Mouse (Mus musculus): Measurements from ENCODE around the gene Pakap. TPM values are rescaled to one million over a fixed set of nuclear protein-coding genes. Genes with fewer than 3 reads are reported as not detected.

Gene Pakap
- polyA plus RNA-seq, 1 experiment from 2014 or later: 1.7 TPM

DNA sequence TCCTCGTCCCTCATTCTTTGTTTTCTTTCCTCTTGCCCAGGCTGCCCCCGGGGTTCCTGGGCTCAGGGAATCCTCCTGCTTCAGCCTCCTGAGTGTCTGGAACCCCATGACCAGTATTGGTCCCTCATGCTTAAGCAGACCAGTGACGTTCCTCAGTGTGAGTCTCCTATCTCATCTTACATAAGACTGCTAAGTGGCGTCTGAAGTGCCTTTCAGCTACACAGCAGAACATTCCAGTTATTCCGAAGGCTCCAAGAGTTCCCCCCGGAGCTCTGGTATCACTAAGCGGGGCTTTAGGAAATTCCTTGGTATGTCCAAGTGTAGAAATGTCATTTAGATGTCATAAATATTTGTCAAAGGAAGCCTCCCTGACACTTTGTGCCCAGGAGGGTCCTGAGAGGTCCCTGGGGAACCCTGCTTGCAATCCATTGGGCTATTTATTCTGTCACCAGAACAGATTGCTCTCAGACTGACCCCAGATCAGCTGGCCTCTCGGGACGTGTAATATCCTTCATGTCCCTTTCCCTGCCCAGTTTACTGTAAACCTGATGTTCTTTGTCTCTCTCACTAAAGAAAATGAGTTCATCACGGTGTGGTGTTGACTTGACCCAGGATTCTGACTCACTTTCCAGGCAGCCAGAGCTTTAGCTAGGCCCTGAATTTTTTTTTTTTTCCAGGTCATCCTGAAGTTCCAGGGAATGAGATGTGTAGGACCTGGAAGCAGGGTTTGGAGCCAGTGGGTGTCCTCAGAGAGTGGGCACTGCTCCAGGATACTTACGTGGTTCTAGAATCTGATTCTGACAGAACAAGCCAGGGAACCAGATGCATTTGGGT is 274.7 kb downstream of the Pakap start:
- Histone ChIP-seq H3K4me1 (ENCODE audit: control insufficient read depth, low read depth, low read length) (no peaks in the 10 kb centered on the region), H3K4me2 (ENCODE audit: low read depth, low read length) (no peak overlapping the region), H3K27me3 (ENCODE audit: control insufficient read depth, insufficient read depth, low read depth, low read length) (no peaks in the 10 kb centered on the region), H3K4me3 (ENCODE audit: low read depth, low read length) (no peak overlapping the region), H3K27ac (ENCODE audit: low read length) (no peak overlapping the region), H3K9ac (ENCODE audit: low read depth, low read length) (no peak overlapping the region), H3K9me3 (replicated peaks; ENCODE audit: control insufficient read depth, low read length) (no peaks in the 10 kb centered on the region), H3K36me3 (ENCODE audit: control insufficient read depth, insufficient read depth) (no peaks in the 10 kb centered on the region)
- 62% methylated on average over 11 of the region's 11 CpGs for WGBS (ENCODE audit: insufficient replicate concordance)
- ATAC-seq (ENCODE audit: low read depth): no peak

DNA sequence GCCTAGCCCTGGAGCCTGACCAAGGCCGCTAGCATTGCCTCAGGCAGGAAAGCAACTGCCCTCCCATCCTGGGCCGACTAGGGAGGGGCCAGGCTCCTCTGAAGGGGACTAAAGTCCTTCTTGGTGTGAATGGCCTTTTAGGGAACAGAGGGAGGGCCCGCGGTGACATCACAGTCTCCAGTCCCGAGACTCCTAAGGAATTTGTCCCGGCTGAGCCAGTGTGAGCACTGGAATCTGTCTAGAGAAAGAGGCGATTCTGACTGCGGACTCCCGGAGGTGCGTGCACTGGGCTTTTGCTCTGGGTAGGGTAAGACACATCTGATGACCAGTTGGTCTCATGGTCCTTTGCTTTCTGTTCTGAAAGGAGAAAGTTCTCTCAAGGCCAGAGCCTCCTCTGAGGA is 277.1 kb downstream of the Pakap start:
- peak; percentile 68 for ATAC-seq (ENCODE audit: low read depth)
- Histone ChIP-seq H3K4me3 (ENCODE audit: low read depth, low read length) (no peak overlapping the region), H3K4me1 (ENCODE audit: control insufficient read depth, low read depth, low read length) (no peaks in the 10 kb centered on the region), H3K27me3 (ENCODE audit: control insufficient read depth, insufficient read depth, low read depth, low read length) (no peaks in the 10 kb centered on the region), H3K4me2 (ENCODE audit: low read depth, low read length) (no peak overlapping the region), H3K36me3 (ENCODE audit: control insufficient read depth, insufficient read depth) (no peaks in the 10 kb centered on the region), H3K9me3 (replicated peaks; ENCODE audit: control insufficient read depth, low read length) (no peaks in the 10 kb centered on the region), H3K9ac (ENCODE audit: low read depth, low read length) (no peak overlapping the region), H3K27ac (ENCODE audit: low read length) (no peak overlapping the region)
- WGBS (ENCODE audit: insufficient replicate concordance): 33% methylated on average over 10 of the region's 10 CpGs

- ATAC-seq (ENCODE audit: low read depth): no peak
- 0 out of 2 replicates have a peak overlapping the region, but pooled peaks have one; percentile 0 for H3K4me3 ChIP-seq (ENCODE audit: low read depth, low read length)
- H3K27me3 ChIP-seq (ENCODE audit: control insufficient read depth, insufficient read depth, low read depth, low read length): no peaks in the 10 kb centered on the region
- no peak overlapping the region for H3K9ac ChIP-seq (ENCODE audit: low read depth, low read length)
- no peaks in the 10 kb centered on the region for H3K36me3 ChIP-seq (ENCODE audit: control insufficient read depth, insufficient read depth)
- WGBS (ENCODE audit: insufficient replicate concordance): 54% methylated on average over 12 of the region's 12 CpGs
- no peaks in the 10 kb centered on the region for H3K4me1 ChIP-seq (ENCODE audit: control insufficient read depth, low read depth, low read length)
- H3K27ac ChIP-seq (ENCODE audit: low read length): peak overlapping the region; percentile 16; the same call in 1 of the 2 replicates
- H3K4me2 ChIP-seq (ENCODE audit: low read depth, low read length): peak overlapping the region; percentile 2; the same call in 1 of the 2 replicates
- no peaks in the 10 kb centered on the region for H3K9me3 ChIP-seq (replicated peaks; ENCODE audit: control insufficient read depth, low read length)
These were observed 277.7 kb downstream of the Pakap start for GRCm38 (mm10) chr4:57845541-57846210.

GRCm38 (mm10) chr4:57846381-57846990 is 278.5 kb downstream of the Pakap start:
- no peaks in the 10 kb centered on the region for H3K9me3 ChIP-seq (replicated peaks; ENCODE audit: control insufficient read depth, low read length)
- no peaks in the 10 kb centered on the region for H3K27me3 ChIP-seq (ENCODE audit: control insufficient read depth, insufficient read depth, low read depth, low read length)
- ATAC-seq (ENCODE audit: low read depth): no peak
- no peak overlapping the region for H3K27ac ChIP-seq (ENCODE audit: low read length)
- 38% methylated on average over 11 of the region's 12 CpGs for WGBS (ENCODE audit: insufficient replicate concordance)
- no peak overlapping the region for H3K9ac ChIP-seq (ENCODE audit: low read depth, low read length)
- no peaks in the 10 kb centered on the region for H3K4me1 ChIP-seq (ENCODE audit: control insufficient read depth, low read depth, low read length)
- H3K4me2 ChIP-seq (ENCODE audit: low read depth, low read length): no peak overlapping the region
- H3K36me3 ChIP-seq (ENCODE audit: control insufficient read depth, insufficient read depth): no peaks in the 10 kb centered on the region
- no peak overlapping the region for H3K4me3 ChIP-seq (ENCODE audit: low read depth, low read length)

DNA sequence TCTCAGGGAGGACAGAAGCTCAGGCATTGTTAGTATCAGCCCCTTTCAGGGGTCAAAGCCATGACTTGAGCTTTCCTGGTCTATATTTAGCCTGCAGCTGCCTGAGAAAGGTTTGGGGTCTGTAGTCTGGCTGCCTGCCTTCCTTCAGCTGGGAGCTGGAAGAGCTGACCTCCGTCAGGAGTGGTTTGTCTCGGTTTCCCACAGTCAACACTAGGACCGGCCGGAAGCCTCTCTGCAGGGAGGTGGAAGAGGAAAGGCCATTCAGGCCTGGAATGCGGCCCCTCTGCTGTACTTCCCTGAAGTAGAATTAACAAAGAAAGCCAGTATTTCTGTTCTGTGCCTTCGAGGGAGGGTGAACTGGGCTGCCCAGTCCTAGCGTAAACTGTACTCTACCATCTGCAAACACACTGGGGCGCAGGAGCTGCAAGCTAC is 279.0 kb downstream of the Pakap start:
- WGBS (ENCODE audit: insufficient replicate concordance): 53% methylated on average over 8 of the region's 8 CpGs

DNA sequence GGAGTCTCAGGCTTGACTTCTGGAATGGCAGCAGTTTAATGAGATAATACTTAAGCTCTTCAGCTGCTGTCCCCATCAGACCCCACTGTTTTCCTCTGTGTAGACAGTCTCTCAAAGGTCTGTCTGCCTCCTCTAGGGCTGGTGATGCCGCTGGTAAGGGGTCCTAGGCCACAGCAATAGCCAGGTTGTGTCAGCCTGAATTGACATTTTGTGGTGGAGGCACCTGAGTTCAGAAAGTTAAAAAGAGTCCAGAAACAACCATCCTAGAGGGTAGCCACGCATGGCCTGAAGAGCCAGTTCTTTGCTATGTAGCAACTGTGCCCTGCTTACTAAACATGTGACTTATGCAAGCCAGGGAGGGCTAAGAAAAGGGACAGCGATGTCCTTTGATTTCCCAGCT is 279.7 kb downstream of the Pakap start:
- Histone ChIP-seq H3K9me3 (replicated peaks; ENCODE audit: control insufficient read depth, low read length) (no peaks in the 10 kb centered on the region), H3K27ac (ENCODE audit: low read length) (no peak overlapping the region), H3K36me3 (ENCODE audit: control insufficient read depth, insufficient read depth) (no peaks in the 10 kb centered on the region), H3K4me2 (ENCODE audit: low read depth, low read length) (no peak overlapping the region), H3K27me3 (ENCODE audit: control insufficient read depth, insufficient read depth, low read depth, low read length) (no peaks in the 10 kb centered on the region), H3K4me3 (ENCODE audit: low read depth, low read length) (no peak overlapping the region), H3K4me1 (ENCODE audit: control insufficient read depth, low read depth, low read length) (no peaks in the 10 kb centered on the region), H3K9ac (ENCODE audit: low read depth, low read length) (no peak overlapping the region)
- no peak for ATAC-seq (ENCODE audit: low read depth)
- WGBS (ENCODE audit: insufficient replicate concordance): 66% methylated on average over 3 of the region's 3 CpGs

More for the DNA sequence above, 279.0 kb downstream of the Pakap start:
- Histone ChIP-seq H3K4me3 (ENCODE audit: low read depth, low read length) (no peak overlapping the region), H3K27ac (ENCODE audit: low read length) (peak overlapping the region; percentile 33), H3K4me2 (ENCODE audit: low read depth, low read length) (no peak overlapping the region), H3K9ac (ENCODE audit: low read depth, low read length) (no peak overlapping the region; the same call in 1 of the 2 replicates), H3K36me3 (ENCODE audit: control insufficient read depth, insufficient read depth) (no peaks in the 10 kb centered on the region), H3K27me3 (ENCODE audit: control insufficient read depth, insufficient read depth, low read depth, low read length) (no peaks in the 10 kb centered on the region), H3K9me3 (replicated peaks; ENCODE audit: control insufficient read depth, low read length) (no peaks in the 10 kb centered on the region), H3K4me1 (ENCODE audit: control insufficient read depth, low read depth, low read length) (no peaks in the 10 kb centered on the region)
- peak; percentile 52 for ATAC-seq (ENCODE audit: low read depth)

DNA sequence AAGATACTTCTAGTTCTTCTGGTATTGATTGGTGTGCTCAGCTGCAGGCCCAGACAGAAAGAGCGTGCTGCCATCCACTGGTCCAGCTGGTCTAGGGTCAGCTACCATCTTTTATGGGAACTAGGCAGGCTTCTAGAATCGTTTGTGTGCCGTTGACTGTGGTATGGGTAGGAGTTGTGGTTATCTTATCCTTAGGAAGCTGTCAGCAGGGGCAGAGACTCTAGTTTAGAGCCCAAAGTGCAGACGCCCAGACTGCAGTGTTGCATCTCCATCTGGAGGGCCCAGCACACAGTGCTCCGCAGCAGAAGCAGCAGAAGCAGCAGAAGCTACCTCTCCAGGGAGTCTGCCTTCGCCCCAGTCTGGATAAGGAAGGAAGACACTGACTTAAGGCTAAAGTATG is 281.5 kb downstream of the Pakap start:
- WGBS (ENCODE audit: insufficient replicate concordance): 24% methylated on average over 6 of the region's 6 CpGs
- Histone ChIP-seq H3K4me2 (ENCODE audit: low read depth, low read length) (no peak overlapping the region), H3K4me1 (ENCODE audit: control insufficient read depth, low read depth, low read length) (no peaks in the 10 kb centered on the region), H3K27ac (ENCODE audit: low read length) (no peak overlapping the region), H3K36me3 (ENCODE audit: control insufficient read depth, insufficient read depth) (no peaks in the 10 kb centered on the region), H3K4me3 (ENCODE audit: low read depth, low read length) (no peak overlapping the region), H3K9me3 (replicated peaks; ENCODE audit: control insufficient read depth, low read length) (no peaks in the 10 kb centered on the region), H3K27me3 (ENCODE audit: control insufficient read depth, insufficient read depth, low read depth, low read length) (no peaks in the 10 kb centered on the region), H3K9ac (ENCODE audit: low read depth, low read length) (no peak overlapping the region)
- peak; percentile 33; the same call in 1 of the 2 replicates for ATAC-seq (ENCODE audit: low read depth)

DNA sequence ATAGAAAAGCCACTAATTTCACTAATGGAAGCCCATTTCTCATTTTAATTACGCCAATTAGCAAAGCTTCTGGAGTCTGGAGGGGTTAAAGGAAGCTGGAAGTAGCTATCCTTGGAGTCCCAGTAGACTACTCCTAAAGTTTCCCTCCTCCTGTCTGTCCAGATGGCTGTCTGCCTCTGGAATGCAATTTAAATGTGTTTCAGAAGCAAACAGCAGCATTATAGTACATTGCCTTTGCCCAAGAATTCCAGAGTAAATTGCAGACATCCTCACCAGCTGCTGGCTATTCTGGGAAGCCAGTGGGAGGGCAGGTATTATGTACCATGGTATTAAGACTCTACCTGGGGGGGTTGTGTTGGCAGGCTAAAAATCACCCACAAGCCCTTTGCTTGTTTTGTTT is 283.8 kb downstream of the Pakap start:
- Histone ChIP-seq H3K27ac (ENCODE audit: low read length) (no peak overlapping the region), H3K36me3 (ENCODE audit: control insufficient read depth, insufficient read depth) (no peaks in the 10 kb centered on the region), H3K4me3 (ENCODE audit: low read depth, low read length) (no peak overlapping the region), H3K27me3 (ENCODE audit: control insufficient read depth, insufficient read depth, low read depth, low read length) (no peaks in the 10 kb centered on the region), H3K4me1 (ENCODE audit: control insufficient read depth, low read depth, low read length) (no peaks in the 10 kb centered on the region), H3K9ac (ENCODE audit: low read depth, low read length) (no peak overlapping the region), H3K4me2 (ENCODE audit: low read depth, low read length) (no peak overlapping the region), H3K9me3 (replicated peaks; ENCODE audit: control insufficient read depth, low read length) (no peaks in the 10 kb centered on the region)
- no peak for ATAC-seq (ENCODE audit: low read depth)
- 61% methylated on average over 1 of the region's 1 CpGs for WGBS (ENCODE audit: insufficient replicate concordance)

Measured in liver, embryonic 16.5 days (tissue).